Mouse (Mus musculus) small intestine, adult 2 months (tissue): ENCODE measurements at regions not wholly inside any gene's neighbourhood (a gene's known extent, or its start where the extent isn't known, plus 50 kb on each side); places are given as distances from the start of the nearest gene placed in this dataset.

Experiments used
- CTCF ChIP-seq: fragments of 200-500 bp; IDR thresholded peaks from 2 replicates; pipeline ENCODE4 v1.5.1; 2012; ENCODE audit warnings: low read depth, mild to moderate bottlenecking, control low read depth, inconsistent platforms, low read length, moderate library complexity, mixed read lengths; ENCODE audit not compliant: insufficient replicate concordance, insufficient read length; ENCODE audit errors: extremely low read depth
- POLR2A ChIP-seq: fragments of 200-500 bp; IDR thresholded peaks from 2 replicates; pipeline ENCODE4 v1.6.1; 2012; ENCODE audit warnings: low read depth, mild to moderate bottlenecking, control low read depth, inconsistent platforms, low read length, moderate library complexity

- TF ChIP-seq CTCF (no peak), POLR2A (no peak)
These were observed 78.1 kb upstream of the Fam78b start for GRCm38 (mm10) chr1:166922911-166923712.
